Mouse (Mus musculus) kidney, postnatal 0 days (tissue): ENCODE measurements at regions not wholly inside any gene's neighbourhood (a gene's known extent, or its start where the extent isn't known, plus 50 kb on each side); places are given as distances from the start of the nearest gene placed in this dataset.

ENCODE experiments used
- ATAC-seq: fragments of 200-750 bp; cut with Nextera tagmentation; replicated peaks from 2 replicates; pipeline ENCODE4 v1.8.0; 2017; ENCODE audit warnings: low read depth, moderate number of reproducible peaks, moderate TSS enrichment, moderate library complexity; ENCODE audit not compliant: low FRiP score
- DNase-seq: peaks from one replicate; pipeline ENCODE4 v3.0.0-alpha.2; 2016; ENCODE audit warnings: low spot score
- H3K27ac ChIP-seq: fragments of 300-500 bp; sonication (generic); 2 replicates; pipeline ENCODE4 v1.5.1; 2014; ENCODE audit warnings: mild to moderate bottlenecking
- H3K27me3 ChIP-seq: fragments of 300-500 bp; sonication (generic); 2 replicates; pipeline ENCODE4 v1.6.1; 2014; ENCODE audit warnings: low read length, mixed read lengths; ENCODE audit not compliant: insufficient read depth
- H3K36me3 ChIP-seq: fragments of 300-500 bp; sonication (generic); 2 replicates; pipeline ENCODE4 v1.6.1; 2014; ENCODE audit warnings: low read length, mixed read lengths; ENCODE audit not compliant: insufficient read depth
- H3K4me1 ChIP-seq: fragments of 300-500 bp; sonication (generic); replicated peaks from 2 replicates; pipeline ENCODE4 v1.6.1; 2014; ENCODE audit warnings: antibody characterized with exemption, low read length, mixed read lengths; ENCODE audit not compliant: insufficient read depth
- H3K4me2 ChIP-seq: fragments of 300-500 bp; sonication (generic); 2 replicates; pipeline ENCODE4 v1.6.1; 2014; ENCODE audit warnings: mild to moderate bottlenecking, low read length, moderate library complexity, mixed read lengths
- H3K4me3 ChIP-seq: fragments of 300-500 bp; sonication (generic); replicated peaks from 2 replicates; pipeline ENCODE4 v1.5.1; 2014; ENCODE audit warnings: low read depth, low read length
- H3K9ac ChIP-seq: fragments of 300-500 bp; sonication (generic); 2 replicates; pipeline ENCODE4 v1.6.1; 2014; ENCODE audit warnings: low read depth, low read length
- H3K9me3 ChIP-seq: fragments of 300-500 bp; sonication (generic); replicated peaks from 2 replicates; pipeline ENCODE4 v1.6.1; 2016; ENCODE audit warnings: low read length, inconsistent platforms, mixed read lengths
- CTCF ChIP-seq: IDR thresholded peaks from 2 replicates; pipeline ENCODE4 v1.5.1; 2016; ENCODE audit warnings: antibody characterized with exemption, low read depth, mild to moderate bottlenecking, moderate library complexity
- WGBS: fragments of 180-500 bp; shearing (Covaris S2); extraction: QIAGEN DNeasy Blood & Tissue Kit; methylation state at CpG from one replicate; pipeline ENCODE4 v1.1.7; 2014; 5-methylcytosine and 5-hydroxymethylcytosine counted together

DNA sequence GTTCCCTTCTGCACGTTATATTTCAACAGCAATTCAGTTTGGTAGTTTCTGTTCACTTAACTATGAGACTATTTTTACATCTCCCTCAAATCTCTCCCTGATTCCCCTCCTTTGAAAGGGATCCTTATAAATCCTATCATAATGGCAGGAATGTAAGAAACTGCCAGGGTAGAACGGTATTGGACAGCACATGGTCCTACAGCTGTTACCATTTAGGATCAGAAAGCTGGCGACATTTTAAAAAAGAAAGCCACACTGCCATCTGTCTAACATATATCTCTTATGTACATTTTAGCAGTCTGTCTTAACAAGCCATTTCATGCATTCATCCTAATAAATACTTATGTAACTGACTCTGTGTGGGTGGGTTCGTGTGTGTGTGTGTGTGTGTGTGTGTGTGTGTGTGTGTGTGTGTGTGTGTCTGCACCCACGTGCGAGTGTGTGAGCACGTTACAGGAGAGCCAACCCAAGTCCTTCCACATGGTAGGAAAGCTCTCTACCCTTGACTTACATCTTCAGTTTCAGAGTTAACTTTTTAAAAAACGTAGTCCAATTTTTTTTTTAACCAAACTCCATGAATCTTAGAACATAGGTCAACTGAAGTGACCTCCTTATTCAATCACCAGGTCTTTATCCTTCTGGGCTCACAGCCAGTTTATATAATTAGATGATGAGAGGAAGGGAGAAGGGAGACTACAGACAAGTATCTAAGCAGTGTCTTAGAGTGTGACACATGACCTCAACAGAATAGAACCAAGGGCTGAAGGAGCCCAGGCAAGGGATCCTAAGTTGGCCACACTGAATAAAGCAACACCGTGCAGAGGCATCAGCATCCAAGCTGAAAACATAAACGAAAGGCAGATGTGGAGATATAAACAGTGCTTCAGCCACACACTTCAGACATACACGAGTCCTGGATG is 414.5 kb upstream of the Cdh11 start:
- H3K4me1 ChIP-seq: no peaks in the 10 kb centered on the region
- no peak for TF ChIP-seq CTCF
- no peak overlapping the region for H3K9ac ChIP-seq
- H3K9me3 ChIP-seq: no peaks in the 10 kb centered on the region
- no peak overlapping the region for H3K27ac ChIP-seq
- H3K4me3 ChIP-seq: no peak overlapping the region
- H3K27me3 ChIP-seq: no peaks in the 10 kb centered on the region
- DNase-seq (peak; percentile 57), ATAC-seq (no peak)
- H3K36me3 ChIP-seq: no peaks in the 10 kb centered on the region
- 61% methylated on average over 11 of the region's 11 CpGs for WGBS
- H3K4me2 ChIP-seq: no peak overlapping the region

DNA sequence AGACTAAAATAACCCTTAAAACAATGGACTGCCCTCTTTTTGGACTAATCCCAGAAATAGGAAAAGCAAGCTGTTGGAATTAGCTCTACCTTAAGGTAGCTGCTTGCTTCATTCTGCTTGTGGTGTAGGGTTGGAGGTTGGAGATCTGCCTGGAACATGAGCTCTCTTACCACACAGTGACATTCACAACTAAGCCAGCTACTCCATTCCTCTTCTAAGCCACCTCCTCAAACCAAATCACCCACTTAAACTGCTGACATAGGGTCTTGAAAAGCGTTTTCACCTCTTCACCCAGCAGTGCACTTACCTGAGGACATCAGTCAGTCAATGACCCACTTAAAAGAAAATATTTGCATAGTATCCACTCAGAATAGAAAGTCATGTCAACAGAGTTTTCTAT is 418.3 kb upstream of the Cdh11 start:
- H3K9ac ChIP-seq: no peak overlapping the region
- H3K4me1 ChIP-seq: no peaks in the 10 kb centered on the region
- no peak for TF ChIP-seq CTCF
- no peak for DNase-seq
- no peaks in the 10 kb centered on the region for H3K27me3 ChIP-seq
- no peak overlapping the region for H3K27ac ChIP-seq
- H3K4me2 ChIP-seq: no peak overlapping the region
- no peaks in the 10 kb centered on the region for H3K9me3 ChIP-seq
- ATAC-seq: no peak
- 32% methylated on average over 1 of the region's 1 CpGs for WGBS
- no peaks in the 10 kb centered on the region for H3K36me3 ChIP-seq
- no peak overlapping the region for H3K4me3 ChIP-seq

DNA sequence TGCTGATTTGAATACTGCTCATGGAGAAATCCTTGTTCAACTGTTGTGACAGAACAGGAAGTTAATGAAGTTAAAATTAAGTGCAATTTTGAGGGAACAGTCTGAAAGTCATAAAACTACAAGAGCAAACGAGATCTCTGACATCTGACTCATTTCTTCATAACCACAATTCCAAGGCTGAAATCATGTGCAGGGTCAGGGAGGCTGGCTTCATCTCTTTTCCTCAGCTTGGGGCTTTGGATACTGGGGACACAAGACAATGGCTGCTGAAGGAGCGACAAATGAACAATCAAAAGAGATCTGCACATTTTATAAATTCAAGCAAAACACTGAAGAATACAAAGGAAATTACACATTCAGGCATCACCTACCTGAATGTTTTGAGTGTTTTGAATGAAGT is 429.2 kb upstream of the Cdh11 start:
- no peak for TF ChIP-seq CTCF
- H3K27me3 ChIP-seq: no peaks in the 10 kb centered on the region
- H3K4me1 ChIP-seq: no peaks in the 10 kb centered on the region
- ATAC-seq (no peak), DNase-seq (peak; percentile 62)
- no peaks in the 10 kb centered on the region for H3K36me3 ChIP-seq
- H3K9me3 ChIP-seq: no peaks in the 10 kb centered on the region
- no peak overlapping the region for H3K27ac ChIP-seq
- no peak overlapping the region for H3K4me2 ChIP-seq
- no peak overlapping the region for H3K4me3 ChIP-seq
- 60% methylated on average over 2 of the region's 2 CpGs for WGBS
- no peak overlapping the region for H3K9ac ChIP-seq

DNA sequence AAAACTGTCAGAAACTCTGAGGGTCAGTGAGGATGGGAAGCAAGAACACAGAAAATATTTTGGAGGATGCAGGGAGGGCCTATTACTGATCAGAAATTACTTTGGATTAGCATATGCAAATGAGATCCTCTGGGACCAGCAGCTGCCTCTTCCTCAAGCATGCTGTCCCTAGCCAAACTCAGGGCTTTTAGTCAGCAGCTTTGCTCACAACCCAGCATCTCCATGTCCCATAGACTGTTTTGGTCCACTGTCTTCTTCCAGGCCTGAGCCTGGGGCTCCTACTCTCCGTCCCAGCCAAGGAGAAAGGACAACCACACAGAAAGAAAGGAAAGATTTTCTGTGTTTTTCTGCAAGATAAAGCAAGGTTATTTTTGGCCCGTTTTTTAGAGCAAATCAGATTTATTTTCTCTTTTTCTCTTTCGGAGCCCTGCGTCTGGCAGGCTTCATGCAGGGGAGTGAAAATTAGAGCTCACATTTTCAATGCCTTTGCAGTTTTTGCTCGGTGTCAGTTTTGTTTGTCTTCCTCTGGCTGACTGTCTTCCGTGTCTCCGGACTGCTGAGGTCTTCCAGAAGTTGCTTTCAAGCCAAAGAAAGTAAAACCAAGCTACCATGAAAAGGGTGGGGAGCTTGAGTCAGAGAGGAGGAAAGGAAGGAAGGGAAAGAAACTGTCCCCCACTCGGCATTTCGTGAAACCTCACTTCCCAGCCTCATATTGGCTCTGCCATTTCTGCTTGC is 445.5 kb upstream of the Cdh11 start:
- Histone ChIP-seq H3K27me3 (no peaks in the 10 kb centered on the region), H3K27ac (peak overlapping the region; percentile 79), H3K36me3 (no peaks in the 10 kb centered on the region), H3K4me2 (no peak overlapping the region), H3K9me3 (no peaks in the 10 kb centered on the region), H3K4me3 (no peak overlapping the region), H3K9ac (no peak overlapping the region), H3K4me1 (0 out of 2 replicates have a peak, but pooled peaks cover 4% of the 10 kb centered on the region)
- WGBS: 16% methylated on average over 9 of the region's 9 CpGs
- no peak for TF ChIP-seq CTCF
- no peak for ATAC-seq
- peak; percentile 93 for DNase-seq

DNA sequence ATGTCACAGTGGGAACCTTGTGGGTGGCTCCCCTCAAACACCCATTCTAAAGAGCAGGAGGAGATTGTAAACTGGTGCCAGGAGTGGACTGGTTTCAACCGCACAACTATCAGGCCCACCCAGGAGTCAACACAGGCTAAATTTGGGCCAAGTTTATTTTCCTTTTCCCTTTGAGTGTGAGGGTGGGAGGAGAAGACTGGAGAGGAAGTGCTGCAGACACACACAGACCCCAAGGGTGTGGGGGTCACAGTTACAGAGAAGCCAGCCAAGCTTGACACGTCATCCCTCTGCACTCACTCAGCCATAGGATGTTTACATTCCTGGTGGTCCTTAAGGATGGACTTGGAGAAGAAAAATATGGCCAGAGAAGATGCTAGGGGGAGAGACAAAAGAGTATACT is 448.9 kb upstream of the Cdh11 start:
- Histone ChIP-seq H3K9me3 (no peaks in the 10 kb centered on the region), H3K4me2 (no peak overlapping the region), H3K27me3 (no peaks in the 10 kb centered on the region), H3K9ac (no peak overlapping the region), H3K4me1 (0 out of 2 replicates have a peak, but pooled peaks cover 4% of the 10 kb centered on the region), H3K4me3 (no peak overlapping the region), H3K36me3 (no peaks in the 10 kb centered on the region), H3K27ac (peak overlapping the region; percentile 72)
- TF ChIP-seq CTCF: no peak
- DNase-seq (peak; percentile 90), ATAC-seq (peak; percentile 84)
- whole genome bisulfite sequencing: 6% methylated on average over 2 of the region's 2 CpGs

DNA sequence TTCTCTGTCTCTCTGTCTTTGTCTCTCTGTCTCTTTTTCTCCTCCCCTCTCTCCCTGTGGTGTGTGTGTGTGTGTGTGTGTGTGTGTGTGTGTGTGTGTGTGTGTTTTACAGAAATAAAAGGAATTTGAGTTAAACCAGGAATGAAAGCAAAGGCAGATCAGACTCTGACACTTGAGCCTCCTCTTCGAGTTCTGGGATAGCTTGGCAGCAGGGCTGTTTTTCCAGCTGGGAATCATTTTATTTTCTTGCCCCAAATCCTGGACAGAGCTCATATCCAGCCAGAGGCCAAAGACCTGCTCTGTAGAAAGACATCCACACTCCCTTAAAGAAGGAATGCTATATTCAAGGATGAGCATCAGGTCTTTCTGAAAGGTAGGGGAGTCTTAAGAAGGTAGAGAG is 450.2 kb upstream of the Cdh11 start:
- Histone ChIP-seq H3K4me1 (0 out of 2 replicates have a peak, but pooled peaks cover 4% of the 10 kb centered on the region), H3K27ac (0 out of 2 replicates have a peak overlapping the region, but pooled peaks have one; percentile 19), H3K27me3 (no peaks in the 10 kb centered on the region), H3K4me3 (no peak overlapping the region), H3K36me3 (no peaks in the 10 kb centered on the region), H3K4me2 (no peak overlapping the region), H3K9me3 (no peaks in the 10 kb centered on the region), H3K9ac (no peak overlapping the region)
- DNase-seq (peak; percentile 74), ATAC-seq (no peak)
- WGBS: 5% methylated on average over 1 of the region's 1 CpGs
- TF ChIP-seq CTCF: no peak
